Mouse (Mus musculus): ENCODE measurements around the gene Rab2b.

Gene Rab2b

GRCm38 (mm10) chr14:52272781-52273180, 6.6 kb downstream of the Rab2b start:
- DNase-seq, result no peak

- peak; percentile 98 for DNase-seq
Observed at GRCm38 (mm10) chr14:52257484-52258213, 21.7 kb downstream of the Rab2b start, which contains the start of gene Chd8. Gene Chd8, minus strand, starts transcription at chr14:52257780.

- no peak for DNase-seq
Observed at GRCm38 (mm10) chr14:52256311-52257175, 22.8 kb downstream of the Rab2b start.

GRCm38 (mm10) chr14:52246129-52246528, 33.2 kb downstream of the Rab2b start:
- no peak for DNase-seq

- no peak for DNase-seq
Observed at GRCm38 (mm10) chr14:52244690-52245042, 34.7 kb downstream of the Rab2b start.

GRCm38 (mm10) chr14:52244041-52244689, 35.2 kb downstream of the Rab2b start:
- peak; percentile 98 for DNase-seq

- no peak for DNase-seq
Observed at GRCm38 (mm10) chr14:52236216-52236615, 43.1 kb downstream of the Rab2b start.

- DNase-seq, result no peak
Observed at GRCm38 (mm10) chr14:52235165-52235564, 44.2 kb downstream of the Rab2b start.

- no peak for DNase-seq
Observed at GRCm38 (mm10) chr14:52232249-52232648, 47.1 kb downstream of the Rab2b start.

- DNase-seq, result no peak
Observed at GRCm38 (mm10) chr14:52225972-52226371, 53.4 kb downstream of the Rab2b start.

GRCm38 (mm10) chr14:52217261-52217660, 62.1 kb downstream of the Rab2b start:
- no peak for DNase-seq
